Mouse (Mus musculus): ENCODE measurements around the gene Ppp1r36. TPM values are rescaled to one million over a fixed set of nuclear protein-coding genes. Genes with fewer than 3 reads are reported as not detected.

Gene Ppp1r36
- polyA plus RNA-seq, 1 experiment, result not detected

DNA sequence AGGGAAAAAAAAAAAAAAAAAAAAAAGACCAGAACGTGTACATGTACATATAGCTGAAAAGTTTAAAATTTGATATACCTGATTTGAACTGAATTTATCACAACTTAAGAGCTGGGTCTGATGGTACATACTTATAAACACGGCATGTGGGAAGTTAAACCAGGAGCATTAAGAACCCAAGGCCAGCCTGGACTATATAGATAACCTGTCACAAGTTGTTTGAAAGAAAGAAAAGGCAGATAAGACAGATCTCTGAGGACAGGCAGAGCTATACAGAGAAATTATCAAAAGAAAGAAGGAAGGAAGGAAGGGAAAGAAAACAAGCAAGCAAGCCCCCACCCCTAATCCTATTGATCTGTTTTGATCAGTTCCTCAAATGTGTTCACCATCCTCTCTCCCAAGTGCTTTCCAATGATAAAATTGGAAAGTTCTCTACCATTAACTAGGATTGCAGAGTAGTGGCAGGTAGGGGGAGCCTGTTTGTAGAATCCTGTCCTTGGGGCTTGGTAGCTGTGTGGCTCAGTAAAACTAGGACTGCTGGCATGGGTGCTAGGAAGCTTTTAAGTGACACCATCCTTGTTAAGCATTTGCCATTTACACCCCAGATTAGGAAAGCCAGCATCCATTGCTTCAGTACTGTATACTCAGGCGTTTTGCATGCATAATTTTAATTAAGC is 25.6 kb upstream of the Ppp1r36 start:
- H3K27me3 ChIP-seq (ENCODE audit: control insufficient read depth, insufficient read depth, low read length), result no peaks in the 10 kb centered on the region
- H3K27ac ChIP-seq (ENCODE audit: control insufficient read depth, insufficient read depth, low read length), result no peak overlapping the region
- no peaks in the 10 kb centered on the region for H3K4me1 ChIP-seq (replicated peaks; ENCODE audit: control insufficient read depth, insufficient read depth, low read length)
- no peak for DNase-seq
- H3K36me3 ChIP-seq (ENCODE audit: control insufficient read depth, insufficient read depth, low read length), result peaks cover 22% of the 10 kb centered on the region
- TF ChIP-seq POLR2A (IDR thresholded peaks at IDR 0.05; ENCODE audit: control insufficient read depth, extremely low read depth, insufficient read depth, low read length, poor library complexity) (no peak), CTCF (IDR thresholded peaks at IDR 0.05; ENCODE audit: borderline replicate concordance, control insufficient read depth, extremely low read depth, insufficient read depth, low read length, poor library complexity) (no peak)
- WGBS, result 94% methylated on average over 3 of the region's 3 CpGs
- no peak overlapping the region for H3K4me3 ChIP-seq (ENCODE audit: control insufficient read depth, insufficient read depth, low read length)

DNA sequence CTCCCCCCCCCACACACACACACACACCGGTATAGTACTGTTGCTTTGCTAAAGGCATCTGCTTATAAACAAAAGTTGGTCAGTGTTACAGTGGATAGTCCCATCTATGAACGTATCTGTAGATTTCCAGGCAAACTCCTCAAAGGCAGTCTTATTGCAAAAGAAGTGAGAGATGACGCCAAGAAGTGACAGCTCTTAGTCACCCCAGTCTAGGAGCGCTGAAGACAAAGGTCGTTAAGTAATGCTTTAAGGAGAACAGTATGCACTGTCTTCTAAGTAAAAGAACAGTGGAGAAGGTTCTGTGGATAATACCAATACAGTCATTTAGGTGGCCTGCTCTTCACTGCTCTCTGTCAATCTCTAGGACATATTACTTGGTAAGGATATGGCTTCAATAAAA is 24.4 kb upstream of the Ppp1r36 start:
- no peak for TF ChIP-seq POLR2A (IDR thresholded peaks at IDR 0.05; ENCODE audit: control insufficient read depth, extremely low read depth, insufficient read depth, low read length, poor library complexity)
- no peaks in the 10 kb centered on the region for H3K27me3 ChIP-seq (ENCODE audit: control insufficient read depth, insufficient read depth, low read length)
- WGBS, result 93% methylated on average over 5 of the region's 5 CpGs
- DNase-seq, result no peak
- no peak overlapping the region for H3K27ac ChIP-seq (ENCODE audit: control insufficient read depth, insufficient read depth, low read length)
- no peaks in the 10 kb centered on the region for H3K4me1 ChIP-seq (replicated peaks; ENCODE audit: control insufficient read depth, insufficient read depth, low read length)
- H3K4me3 ChIP-seq (ENCODE audit: control insufficient read depth, insufficient read depth, low read length), result no peak overlapping the region
- peaks cover 16% of the 10 kb centered on the region; the same call in 1 of the 2 replicates for H3K36me3 ChIP-seq (ENCODE audit: control insufficient read depth, insufficient read depth, low read length)

DNA sequence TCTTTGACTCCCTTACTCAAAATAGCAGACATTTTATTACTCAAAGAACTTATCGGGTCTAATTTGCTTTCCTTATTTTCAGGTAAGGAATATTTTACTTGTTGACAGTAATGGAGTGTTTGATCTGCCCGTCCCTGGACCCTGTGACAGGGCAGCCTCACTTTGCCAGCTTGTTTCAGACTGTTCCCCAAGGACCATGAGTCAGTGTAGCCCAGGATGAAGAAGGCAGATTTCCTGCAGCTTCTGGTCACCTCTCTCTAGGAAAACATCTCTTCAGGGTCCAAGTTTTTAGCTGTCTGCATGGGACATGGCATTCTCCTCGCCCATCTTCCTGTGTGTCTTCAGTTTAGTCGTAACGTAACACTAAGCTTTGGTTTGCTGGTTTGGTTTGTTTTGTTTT is 20.1 kb upstream of the Ppp1r36 start:
- Histone ChIP-seq H3K4me1 (replicated peaks; ENCODE audit: control insufficient read depth, insufficient read depth, low read length) (no peaks in the 10 kb centered on the region), H3K27me3 (ENCODE audit: control insufficient read depth, insufficient read depth, low read length) (no peaks in the 10 kb centered on the region), H3K27ac (ENCODE audit: control insufficient read depth, insufficient read depth, low read length) (no peak overlapping the region), H3K4me3 (ENCODE audit: control insufficient read depth, insufficient read depth, low read length) (no peak overlapping the region), H3K36me3 (ENCODE audit: control insufficient read depth, insufficient read depth, low read length) (no peaks in the 10 kb centered on the region)
- WGBS, result 94% methylated on average over 5 of the region's 5 CpGs
- DNase-seq, result no peak
- TF ChIP-seq POLR2A (IDR thresholded peaks at IDR 0.05; ENCODE audit: control insufficient read depth, extremely low read depth, insufficient read depth, low read length, poor library complexity), result no peak
- no peak for TF ChIP-seq CTCF (IDR thresholded peaks at IDR 0.05; ENCODE audit: borderline replicate concordance, control insufficient read depth, extremely low read depth, insufficient read depth, low read length, poor library complexity)

DNA sequence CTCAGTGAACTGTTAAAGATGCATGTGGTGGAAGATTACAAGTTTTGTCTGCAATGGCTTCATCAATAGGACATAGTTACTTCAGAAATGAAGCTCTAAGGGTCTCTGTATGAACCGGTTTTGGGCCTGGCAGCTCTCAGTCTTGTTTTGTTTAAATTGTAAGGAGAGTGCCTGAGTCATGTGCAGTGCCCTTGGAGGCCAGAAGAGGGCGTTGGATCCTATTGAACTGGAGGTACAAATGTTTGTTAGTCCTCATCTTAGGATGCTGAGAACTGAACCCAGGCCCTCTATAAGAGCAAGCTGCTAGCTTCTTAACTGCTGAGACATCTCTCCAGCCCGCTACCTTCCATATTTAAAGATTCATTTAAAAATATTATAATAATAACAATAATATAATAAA is 15.7 kb upstream of the Ppp1r36 start:
- WGBS, result 82% methylated on average over 3 of the region's 3 CpGs
- no peaks in the 10 kb centered on the region for H3K36me3 ChIP-seq (ENCODE audit: control insufficient read depth, insufficient read depth, low read length)

DNA sequence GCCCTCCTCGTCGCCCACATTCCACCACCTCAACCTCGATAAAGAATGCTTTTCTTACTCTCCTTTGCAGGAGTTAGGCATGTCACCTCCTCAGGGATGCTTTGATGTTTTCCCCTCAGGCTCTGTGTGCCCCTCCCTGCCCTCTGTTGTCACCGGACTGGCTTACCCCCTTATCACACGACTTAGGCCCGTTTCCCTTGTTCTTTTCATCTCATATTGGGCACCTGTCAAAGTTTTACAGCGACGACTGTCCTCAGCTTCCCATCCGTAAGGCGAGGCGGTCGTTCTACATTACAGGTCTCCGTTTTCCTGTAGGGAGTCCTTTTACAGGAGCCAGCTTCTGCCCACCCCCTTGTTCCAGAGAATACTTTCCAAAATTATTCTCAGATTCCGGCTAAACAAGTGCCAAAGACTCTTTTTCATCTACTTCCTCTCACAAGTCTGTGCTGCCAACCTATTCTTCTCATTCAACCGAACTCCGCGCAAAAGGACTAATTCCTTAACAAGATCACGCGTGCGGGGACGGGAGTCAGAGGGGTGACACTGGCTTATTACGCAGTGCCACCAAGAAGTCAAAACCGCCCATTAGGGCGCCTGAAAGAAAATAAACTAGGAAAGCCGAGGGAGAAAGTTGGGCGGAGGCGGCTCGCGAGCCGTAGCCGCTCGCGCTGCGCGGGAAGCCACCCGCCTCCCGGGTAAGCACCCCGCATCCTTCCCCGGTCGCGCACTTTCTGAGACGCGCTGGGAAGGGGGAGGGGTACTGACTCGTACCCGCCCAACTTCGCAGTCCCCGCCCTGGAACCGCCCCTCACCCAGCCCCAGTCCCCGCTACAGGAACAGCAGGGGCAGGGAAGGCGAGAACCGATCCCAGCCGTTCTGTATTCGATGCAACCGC is 14.1 kb upstream of the Ppp1r36 start:
- peaks cover 14% of the 10 kb centered on the region; the same call in 1 of the 2 replicates for H3K27me3 ChIP-seq (ENCODE audit: control insufficient read depth, insufficient read depth, low read length)
- 4% methylated on average over 54 of the region's 54 CpGs for WGBS
- H3K4me1 ChIP-seq (replicated peaks; ENCODE audit: control insufficient read depth, insufficient read depth, low read length), result peaks cover 24% of the 10 kb centered on the region
- peak overlapping the region; percentile 83 for H3K4me3 ChIP-seq (ENCODE audit: control insufficient read depth, insufficient read depth, low read length)
- no peaks in the 10 kb centered on the region for H3K36me3 ChIP-seq (ENCODE audit: control insufficient read depth, insufficient read depth, low read length)
- H3K27ac ChIP-seq (ENCODE audit: control insufficient read depth, insufficient read depth, low read length), result no peak overlapping the region
- TF ChIP-seq CTCF (IDR thresholded peaks at IDR 0.05; ENCODE audit: borderline replicate concordance, control insufficient read depth, extremely low read depth, insufficient read depth, low read length, poor library complexity), result no peak
- TF ChIP-seq POLR2A (IDR thresholded peaks at IDR 0.05; ENCODE audit: control insufficient read depth, extremely low read depth, insufficient read depth, low read length, poor library complexity), result no peak
- peak; percentile 6 for DNase-seq

More for the DNA sequence above, 15.7 kb upstream of the Ppp1r36 start:
- H3K27ac ChIP-seq (ENCODE audit: control insufficient read depth, insufficient read depth, low read length), result no peak overlapping the region
- H3K4me3 ChIP-seq (ENCODE audit: control insufficient read depth, insufficient read depth, low read length), result no peak overlapping the region
- TF ChIP-seq POLR2A (IDR thresholded peaks at IDR 0.05; ENCODE audit: control insufficient read depth, extremely low read depth, insufficient read depth, low read length, poor library complexity), result no peak
- no peak for TF ChIP-seq CTCF (IDR thresholded peaks at IDR 0.05; ENCODE audit: borderline replicate concordance, control insufficient read depth, extremely low read depth, insufficient read depth, low read length, poor library complexity)
- peaks cover 14% of the 10 kb centered on the region; the same call in 1 of the 2 replicates for H3K27me3 ChIP-seq (ENCODE audit: control insufficient read depth, insufficient read depth, low read length)
- no peak for DNase-seq
- H3K4me1 ChIP-seq (replicated peaks; ENCODE audit: control insufficient read depth, insufficient read depth, low read length), result peaks cover 24% of the 10 kb centered on the region

DNA sequence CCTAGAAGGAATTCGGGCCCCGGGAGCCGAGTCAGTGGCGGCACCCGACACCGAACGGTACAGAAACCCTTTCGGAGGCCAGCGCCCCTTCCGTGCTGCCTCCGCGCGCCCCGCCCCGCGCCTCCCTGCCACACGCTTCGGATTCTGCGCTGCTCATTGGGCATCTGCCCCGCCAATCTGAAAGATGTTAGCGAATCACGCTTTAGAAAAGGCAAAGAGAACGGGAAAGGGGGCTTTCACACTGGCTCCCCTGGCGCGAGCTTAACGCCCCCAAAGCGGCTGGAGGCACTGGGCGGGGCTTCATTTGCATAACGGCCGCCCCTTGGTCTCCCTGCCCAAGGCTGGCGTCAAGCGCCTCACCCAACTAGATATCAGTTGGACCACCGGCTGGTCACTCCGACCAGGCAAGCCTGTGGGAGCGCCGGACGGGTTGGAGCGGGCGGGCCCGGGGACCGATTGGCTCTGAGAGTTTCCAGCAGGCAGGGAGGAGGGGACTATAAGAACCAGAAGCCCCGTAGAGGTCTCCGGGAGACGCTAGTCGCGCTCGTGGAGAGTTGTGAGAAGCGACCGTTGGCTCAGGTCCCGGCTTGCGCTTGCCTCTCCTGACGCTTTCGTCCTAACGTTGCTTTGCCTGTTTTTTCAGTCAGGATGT is 13.3 kb upstream of the Ppp1r36 start, which contains the start of gene Hspa2:
TSS of gene Hspa2 (plus strand) at position 291 of the 652 bp plus-strand sequence.
- under 1% methylated on average over 54 of the region's 54 CpGs for WGBS
- Histone ChIP-seq H3K27me3 (ENCODE audit: control insufficient read depth, insufficient read depth, low read length) (peaks cover 14% of the 10 kb centered on the region; the same call in 1 of the 2 replicates), H3K4me1 (replicated peaks; ENCODE audit: control insufficient read depth, insufficient read depth, low read length) (peaks cover 24% of the 10 kb centered on the region), H3K4me3 (ENCODE audit: control insufficient read depth, insufficient read depth, low read length) (peak within 1 kb of the TSS; percentile 83), H3K36me3 (ENCODE audit: control insufficient read depth, insufficient read depth, low read length) (no peaks in the 10 kb centered on the region), H3K27ac (ENCODE audit: control insufficient read depth, insufficient read depth, low read length) (no peak within 1 kb of the TSS)
- TF ChIP-seq POLR2A (IDR thresholded peaks at IDR 0.05; ENCODE audit: control insufficient read depth, extremely low read depth, insufficient read depth, low read length, poor library complexity) (peak; percentile 36; the same call in 1 of the 2 replicates), CTCF (IDR thresholded peaks at IDR 0.05; ENCODE audit: borderline replicate concordance, control insufficient read depth, extremely low read depth, insufficient read depth, low read length, poor library complexity) (0 out of 2 replicates have a peak, but pooled peaks have one; percentile 31)
- peak; percentile 100 for DNase-seq

Measured in thymus, adult 2 months (tissue).